Mouse (Mus musculus): ENCODE results near the gene Rfc1. TPM values are rescaled to one million over a fixed set of nuclear protein-coding genes. Genes with fewer than 3 reads are reported as not detected.

Gene Rfc1
- polyA plus RNA-seq, 1 experiment from 2014 or later = 68.5 TPM

DNA sequence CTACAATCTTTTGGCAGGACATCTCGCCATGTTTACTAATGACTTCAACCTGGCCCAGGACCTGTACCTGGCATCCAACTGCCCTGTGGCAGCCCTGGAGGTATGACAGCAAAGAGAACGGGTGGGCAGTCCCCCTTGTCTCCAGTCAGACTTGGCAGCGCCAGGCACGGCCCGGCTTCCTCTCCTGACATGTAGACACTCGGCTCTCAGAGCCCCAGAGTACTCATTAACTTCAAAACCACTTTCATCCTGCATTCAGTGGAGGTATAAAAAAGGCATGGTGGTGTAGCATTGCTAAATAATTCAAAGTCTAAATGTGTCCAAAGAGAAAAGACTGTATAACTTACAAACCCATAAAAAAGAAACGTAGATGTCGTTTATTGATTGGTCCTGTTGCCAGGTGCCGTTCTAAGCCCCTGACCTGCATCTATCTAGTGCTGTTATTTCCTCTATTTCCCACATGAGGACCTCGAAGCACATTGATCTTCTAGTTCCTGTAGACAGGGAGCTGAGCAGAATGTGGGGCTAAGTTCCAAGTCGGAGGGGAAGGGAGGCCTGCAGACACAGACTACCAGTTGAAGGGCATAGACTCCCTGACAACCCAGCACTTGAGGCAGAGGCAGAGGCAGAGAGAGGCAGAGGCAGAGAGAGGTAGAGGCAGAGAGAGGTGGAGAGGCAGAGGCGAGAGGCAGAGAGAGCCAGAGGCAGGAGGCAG, 104.0 kb downstream of the Rfc1 start:
- H3K36me3 ChIP-seq = peaks cover 42% of the 10 kb centered on the region
- no peaks in the 10 kb centered on the region for H3K4me1 ChIP-seq
- H3K4me2 ChIP-seq (replicated peaks) = no peak overlapping the region
- no peak overlapping the region for H3K9ac ChIP-seq
- H3K9me3 ChIP-seq (replicated peaks) = no peaks in the 10 kb centered on the region
- H3K27ac ChIP-seq = no peak overlapping the region
- H3K27me3 ChIP-seq = no peaks in the 10 kb centered on the region
- ATAC-seq (ENCODE audit: low FRiP score) = no peak
- H3K4me3 ChIP-seq = no peak overlapping the region
- 84% methylated on average over 12 of the region's 12 CpGs for WGBS

GRCm38 (mm10) chr5:65224056-65224455, 111.4 kb downstream of the Rfc1 start:
- Histone ChIP-seq H3K36me3 (peaks cover 39% of the 10 kb centered on the region), H3K9ac (no peak overlapping the region), H3K9me3 (replicated peaks) (no peaks in the 10 kb centered on the region), H3K27me3 (no peaks in the 10 kb centered on the region), H3K4me2 (replicated peaks) (no peak overlapping the region), H3K4me1 (no peaks in the 10 kb centered on the region), H3K27ac (no peak overlapping the region), H3K4me3 (no peak overlapping the region)
- no peak for ATAC-seq (ENCODE audit: low FRiP score)
- 96% methylated on average over 5 of the region's 5 CpGs for WGBS

GRCm38 (mm10) chr5:65221037-65221436, 114.4 kb downstream of the Rfc1 start:
- H3K4me2 ChIP-seq (replicated peaks) = no peak overlapping the region
- no peak for ATAC-seq (ENCODE audit: low FRiP score)
- 90% methylated on average over 7 of the region's 7 CpGs for WGBS

GRCm38 (mm10) chr5:65217305-65218269, 117.9 kb downstream of the Rfc1 start:
- no peaks in the 10 kb centered on the region for H3K9me3 ChIP-seq (replicated peaks)
- H3K27me3 ChIP-seq = no peaks in the 10 kb centered on the region
- WGBS = 91% methylated on average over 11 of the region's 11 CpGs
- no peak overlapping the region for H3K4me2 ChIP-seq (replicated peaks)
- H3K36me3 ChIP-seq = peaks cover 10% of the 10 kb centered on the region; the same call in 1 of the 2 replicates
- H3K4me1 ChIP-seq = no peaks in the 10 kb centered on the region
- no peak overlapping the region for H3K4me3 ChIP-seq
- no peak overlapping the region for H3K9ac ChIP-seq
- H3K27ac ChIP-seq = no peak overlapping the region
- no peak for ATAC-seq (ENCODE audit: low FRiP score)

More at GRCm38 (mm10) chr5:65221037-65221436, 114.4 kb downstream of the Rfc1 start:
- Histone ChIP-seq H3K27me3 (no peaks in the 10 kb centered on the region), H3K9ac (no peak overlapping the region), H3K4me3 (no peak overlapping the region), H3K9me3 (replicated peaks) (no peaks in the 10 kb centered on the region), H3K27ac (no peak overlapping the region), H3K4me1 (no peaks in the 10 kb centered on the region), H3K36me3 (peaks cover 20% of the 10 kb centered on the region)

GRCm38 (mm10) chr5:65213321-65213720, 122.1 kb downstream of the Rfc1 start:
- WGBS = 19% methylated on average over 7 of the region's 7 CpGs
- H3K27ac ChIP-seq = no peak overlapping the region
- no peak overlapping the region for H3K9ac ChIP-seq
- no peak for ATAC-seq (ENCODE audit: low FRiP score)
- H3K36me3 ChIP-seq = 0 out of 2 replicates have a peak, but pooled peaks cover 3% of the 10 kb centered on the region
- no peaks in the 10 kb centered on the region for H3K9me3 ChIP-seq (replicated peaks)
- H3K4me2 ChIP-seq (replicated peaks) = no peak overlapping the region
- H3K4me1 ChIP-seq = no peaks in the 10 kb centered on the region
- no peak overlapping the region for H3K4me3 ChIP-seq
- H3K27me3 ChIP-seq = no peaks in the 10 kb centered on the region

Other genes with a start within 250 kb of the Rfc1 start
- not detected in 2 replicates for gene Tmem156, start 243.5 kb downstream of the Rfc1 start, polyA plus RNA-seq (2016; fragmentation: Nextera tagmentation; extraction: Ambion mirVana)
- 33.3 and 33.7 TPM in 2 replicates for gene Klhl5, start 228.1 kb downstream of the Rfc1 start, polyA plus RNA-seq (2016; fragmentation: Nextera tagmentation; extraction: Ambion mirVana)
- gene Wdr19, start 136.0 kb downstream of the Rfc1 start, polyA plus RNA-seq (2016; fragmentation: Nextera tagmentation; extraction: Ambion mirVana) = 16.4 and 18.7 TPM in 2 replicates
- not detected in 2 replicates for gene Klb, start 12.6 kb upstream of the Rfc1 start, polyA plus RNA-seq (2016; fragmentation: Nextera tagmentation; extraction: Ambion mirVana)
- 663 and 741 TPM in 2 replicates for gene Rpl9, start 55.8 kb upstream of the Rfc1 start, polyA plus RNA-seq (2016; fragmentation: Nextera tagmentation; extraction: Ambion mirVana)
- gene Lias, start 55.8 kb upstream of the Rfc1 start, polyA plus RNA-seq (2016; fragmentation: Nextera tagmentation; extraction: Ambion mirVana) = 58.3 and 60.2 TPM in 2 replicates
- gene Ugdh, start 100.3 kb upstream of the Rfc1 start, polyA plus RNA-seq (2016; fragmentation: Nextera tagmentation; extraction: Ambion mirVana) = 93.6 and 97.0 TPM in 2 replicates
- not detected in 2 replicates for gene Gm43552, start 157.2 kb upstream of the Rfc1 start, polyA plus RNA-seq (2016; fragmentation: Nextera tagmentation; extraction: Ambion mirVana)
- gene Smim14, start 201.5 kb upstream of the Rfc1 start, polyA plus RNA-seq (2016; fragmentation: Nextera tagmentation; extraction: Ambion mirVana) = 154 and 157 TPM in 2 replicates
- 192 and 193 TPM in 2 replicates for gene Ube2k, start 201.6 kb upstream of the Rfc1 start, polyA plus RNA-seq (2016; fragmentation: Nextera tagmentation; extraction: Ambion mirVana)